Mouse (Mus musculus): ENCODE measurements around the gene Bicc1. TPM values are rescaled to one million over a fixed set of nuclear protein-coding genes. Genes with fewer than 3 reads are reported as not detected.

Bicc1 gene
- 1 to 10 TPM; 4.2 to 5.6 TPM for total RNA-seq (2021)

DNA sequence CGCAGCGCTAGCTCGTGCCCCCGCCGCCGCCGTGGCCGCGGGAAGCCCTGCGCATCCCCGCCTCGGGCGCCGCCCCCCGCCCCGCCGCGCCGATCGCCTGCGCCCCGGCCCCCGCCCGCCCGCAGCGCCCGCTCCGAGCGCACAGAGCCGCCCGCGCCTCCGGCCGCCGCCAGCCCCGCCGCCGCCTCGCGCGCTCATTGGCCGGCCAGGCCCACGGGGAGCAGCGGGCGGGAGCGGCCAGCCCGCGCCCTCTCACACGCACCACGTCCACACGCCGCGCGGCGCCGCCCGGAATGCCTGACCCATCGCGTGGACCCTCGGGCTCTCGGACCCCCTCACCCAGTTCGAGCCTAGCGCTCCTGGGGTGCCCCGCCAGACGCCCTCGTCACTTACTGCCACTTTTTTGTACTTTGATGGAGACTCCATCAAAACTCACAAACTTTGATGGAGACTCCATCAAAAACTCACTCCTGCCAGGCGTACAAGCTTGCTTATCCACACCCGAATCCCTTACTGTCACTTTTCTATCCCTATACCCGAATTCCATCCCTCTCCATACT is at the start of gene Bicc1:
Gene Bicc1, minus strand, starts transcription at position 25 of the 560 bp plus-strand sequence.
- intact Hi-C loops (cut with DNase I) = no loop called here
- DNase-seq (ENCODE audit: low spot score in 2 of 2) = peak; percentile 23 to 48

- intact Hi-C loops (cut with DNase I) = no loop called here
- no peak for DNase-seq (ENCODE audit: low spot score in 2 of 2)
Observed at GRCm38 (mm10) chr10:71201512-71201911, 42.0 kb upstream of the Bicc1 start.

GRCm38 (mm10) chr10:71200964-71201363 is 41.5 kb upstream of the Bicc1 start:
- DNase-seq (ENCODE audit: low spot score in 2 of 2) = no peak
- intact Hi-C loops (cut with DNase I) = no loop called here

- DNase-seq (ENCODE audit: low spot score in 2 of 2) = no peak
- intact Hi-C loops (cut with DNase I) = no loop called here
Observed at GRCm38 (mm10) chr10:71198676-71199075, 39.2 kb upstream of the Bicc1 start.

GRCm38 (mm10) chr10:71197036-71197785 is 37.7 kb upstream of the Bicc1 start:
- intact Hi-C loops (cut with DNase I) = no loop called here
- DNase-seq (ENCODE audit: low spot score in 2 of 2) = no peak

DNA sequence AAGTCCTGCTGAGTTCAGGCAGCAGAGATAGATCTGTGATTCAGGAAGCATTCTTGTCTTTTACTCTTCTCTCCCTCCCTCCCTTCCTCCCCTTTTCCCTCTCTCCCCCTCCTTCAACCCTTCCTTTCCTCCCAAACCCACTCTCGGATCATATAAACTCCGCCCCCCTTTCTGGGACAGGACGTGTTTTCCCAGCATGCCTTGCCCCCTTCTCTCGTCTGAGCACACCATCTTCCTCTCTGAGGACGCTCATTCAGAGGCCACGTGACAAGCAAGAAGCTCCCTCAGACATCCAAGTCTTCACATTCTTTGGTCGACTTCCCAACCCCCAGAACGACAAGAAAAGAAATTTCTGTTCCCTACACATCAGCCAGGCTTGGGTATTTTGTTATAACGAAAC is 36.0 kb upstream of the Bicc1 start:
- DNase-seq (ENCODE audit: low spot score in 2 of 2) = no peak
- intact Hi-C loops (cut with DNase I) = no loop called here

DNA sequence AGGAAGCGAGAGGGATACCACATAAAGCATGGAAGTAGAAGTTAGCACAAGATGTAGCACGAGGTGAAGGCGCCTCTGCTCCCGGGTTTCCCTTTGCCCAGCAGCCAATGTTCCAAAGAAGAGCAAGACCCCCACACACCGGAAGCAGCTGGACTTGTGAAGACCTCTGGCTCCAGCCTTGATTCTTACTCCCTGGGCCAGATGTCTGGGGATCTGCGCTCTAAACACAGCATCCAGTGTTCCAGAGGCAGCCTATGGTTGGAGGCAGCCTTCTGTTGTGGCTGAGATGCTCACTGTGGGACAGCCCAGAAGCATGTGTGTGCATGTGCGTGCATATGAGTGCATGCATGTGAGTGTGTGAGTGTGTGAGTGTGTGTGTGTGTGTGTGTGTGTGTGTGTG is 35.2 kb upstream of the Bicc1 start:
- intact Hi-C loops (cut with DNase I) = no loop called here
- DNase-seq (ENCODE audit: low spot score in 2 of 2) = no peak

- intact Hi-C loops (cut with DNase I) = no loop called here
- DNase-seq (ENCODE audit: low spot score in 2 of 2) = no peak
Observed at GRCm38 (mm10) chr10:71193319-71193718, 33.8 kb upstream of the Bicc1 start.

- intact Hi-C loops (cut with DNase I) = no loop called here
- DNase-seq (ENCODE audit: low spot score in 2 of 2) = no peak
Observed at GRCm38 (mm10) chr10:71192886-71193285, 33.4 kb upstream of the Bicc1 start.

GRCm38 (mm10) chr10:71188681-71189080 is 29.2 kb upstream of the Bicc1 start:
- no peak for DNase-seq (ENCODE audit: low spot score in 2 of 2)
- intact Hi-C loops (cut with DNase I) = no loop called here

DNA sequence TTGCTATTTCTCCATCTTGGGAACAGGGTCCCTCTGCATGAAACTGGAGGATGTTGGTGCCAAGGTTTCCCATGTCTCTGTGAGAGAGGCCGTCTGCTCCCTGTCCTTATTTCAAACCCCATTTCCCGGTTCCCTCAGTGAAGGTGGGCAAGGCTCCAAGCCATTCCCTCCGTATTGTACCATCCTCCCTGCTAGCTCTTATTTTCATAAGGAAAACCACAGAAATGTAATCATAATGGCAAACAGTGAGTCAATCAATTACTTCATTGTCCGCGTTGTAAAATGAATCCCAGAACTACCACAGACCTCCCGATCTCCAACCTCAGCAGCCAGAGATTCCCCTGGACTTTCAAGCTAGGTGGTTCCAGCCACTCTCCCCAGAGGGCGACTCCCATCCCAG is 25.6 kb upstream of the Bicc1 start:
- intact Hi-C loops (cut with DNase I) = no loop called here

DNA sequence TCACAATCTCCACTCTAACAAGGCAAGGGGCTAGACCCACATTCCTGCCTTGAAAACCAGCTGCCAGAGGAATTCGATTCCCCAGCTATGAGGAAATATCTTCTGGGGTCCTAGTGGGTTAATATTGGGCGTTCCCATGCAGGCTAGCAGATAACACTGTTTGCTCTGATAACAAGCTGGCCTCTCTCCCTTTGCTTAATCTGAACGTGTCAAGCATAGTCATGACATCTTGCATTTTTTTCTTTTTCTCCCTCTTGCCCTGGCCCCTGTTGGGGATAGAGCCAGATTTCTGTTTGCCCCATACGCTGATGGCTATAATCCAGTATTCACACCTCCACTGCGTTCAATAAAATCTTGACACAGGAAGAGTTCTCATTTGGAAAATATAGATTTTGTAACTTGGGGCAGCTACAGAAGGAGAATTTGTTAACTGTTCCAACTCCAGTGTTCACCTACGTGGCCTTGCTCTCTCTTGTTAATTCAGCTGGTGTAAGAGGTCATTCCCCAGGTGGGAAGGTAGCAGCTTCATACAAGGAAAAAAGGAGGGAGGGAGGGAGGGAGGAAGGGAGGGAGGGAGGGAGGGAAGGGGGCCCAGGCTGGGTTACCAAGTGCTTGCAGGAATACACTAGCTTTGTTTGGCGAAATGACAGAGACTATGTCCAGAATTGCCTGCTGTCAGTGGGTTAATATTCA is 24.0 kb upstream of the Bicc1 start:
- no peak for DNase-seq (ENCODE audit: low spot score in 2 of 2)
- intact Hi-C loops (cut with DNase I) = no loop called here

More for the DNA sequence above, 25.6 kb upstream of the Bicc1 start:
- DNase-seq (ENCODE audit: low spot score in 2 of 2) = no peak

DNA sequence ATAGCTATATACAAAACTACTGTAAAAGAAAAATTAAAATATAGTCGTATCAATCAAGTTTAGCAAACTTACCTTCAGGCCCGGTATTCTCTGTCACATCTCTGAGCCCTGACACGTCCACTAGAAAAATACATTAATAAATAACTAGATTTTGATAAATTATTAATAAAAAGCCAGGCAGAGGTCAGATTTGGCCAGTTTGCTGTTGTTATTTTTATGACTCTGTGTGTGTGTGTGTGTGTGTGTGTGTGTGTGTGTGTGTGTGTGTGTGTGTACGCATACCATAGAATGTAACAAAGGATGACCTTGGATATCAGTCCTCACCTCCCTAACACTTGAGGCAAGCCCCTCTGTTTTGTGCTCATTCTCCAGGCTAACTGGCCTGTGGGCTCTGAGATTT is 22.4 kb upstream of the Bicc1 start:
- DNase-seq (ENCODE audit: low spot score in 2 of 2) = no peak

DNA sequence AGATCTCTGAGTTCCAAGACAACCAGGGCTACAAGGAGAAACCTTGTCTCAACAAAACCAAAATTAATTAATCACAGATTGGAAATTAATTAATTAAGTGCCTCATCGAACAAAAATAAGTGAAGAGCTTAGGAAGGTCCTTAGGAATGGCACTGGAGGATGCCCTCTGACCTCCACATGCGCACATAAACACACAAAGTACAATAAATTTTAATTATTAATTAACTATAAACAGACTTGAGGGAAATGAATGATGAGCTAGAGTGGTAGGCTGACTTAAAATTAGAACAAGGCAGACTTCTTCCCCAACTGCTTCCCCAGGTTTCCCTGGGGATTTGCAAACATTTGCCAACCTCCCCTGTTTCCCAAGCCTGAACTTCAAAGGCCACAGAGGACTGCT is 21.6 kb upstream of the Bicc1 start:
- intact Hi-C loops (cut with DNase I) = no loop called here
- no peak for DNase-seq (ENCODE audit: low spot score in 2 of 2)

More for the DNA sequence above, 22.4 kb upstream of the Bicc1 start:
- intact Hi-C loops (cut with DNase I) = no loop called here

DNA sequence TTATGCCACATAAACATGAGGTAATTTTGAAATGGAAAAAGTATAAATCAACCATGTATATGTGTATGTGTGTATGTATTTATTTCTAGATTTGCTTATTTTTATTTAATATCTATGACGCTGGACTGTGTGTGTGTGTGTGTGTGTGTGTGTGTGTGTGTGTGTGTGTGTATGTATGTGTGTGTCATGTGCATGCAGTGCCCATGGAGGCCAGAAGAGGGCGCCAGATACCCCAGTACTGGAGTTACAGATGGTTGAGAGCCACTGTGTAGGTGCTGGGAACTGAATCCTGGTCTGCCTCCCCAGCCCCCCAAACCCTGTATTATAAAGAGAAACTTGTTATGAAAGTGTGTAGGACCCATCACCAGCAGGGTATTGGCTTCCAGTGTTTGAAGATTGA is 20.6 kb upstream of the Bicc1 start:
- intact Hi-C loops (cut with DNase I) = no loop called here
- DNase-seq (ENCODE audit: low spot score in 2 of 2) = no peak

DNA sequence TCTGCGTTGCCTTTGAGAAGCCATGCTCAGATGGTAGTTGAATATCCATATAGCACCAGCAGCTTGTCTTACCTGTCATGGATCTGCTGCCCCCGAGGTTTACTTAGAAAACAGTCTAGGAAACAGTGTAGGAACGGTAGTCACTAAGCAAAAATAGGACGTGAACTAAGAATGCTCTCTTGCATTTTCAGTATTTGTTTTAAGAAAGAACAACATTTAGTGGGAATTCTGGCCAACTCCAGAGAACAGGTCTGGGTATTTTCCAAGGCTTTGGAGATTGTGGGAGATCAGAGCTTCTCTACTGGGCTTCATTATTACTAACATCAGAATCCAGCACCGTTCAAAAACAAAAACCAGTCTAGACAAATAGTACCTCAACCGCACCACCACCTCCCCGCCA is 17.7 kb upstream of the Bicc1 start:
- intact Hi-C loops (cut with DNase I) = no loop called here
- no peak for DNase-seq (ENCODE audit: low spot score in 2 of 2)

- intact Hi-C loops (cut with DNase I) = no loop called here
- DNase-seq (ENCODE audit: low spot score in 2 of 2) = no peak
Observed at GRCm38 (mm10) chr10:71176341-71176740, 16.8 kb upstream of the Bicc1 start.

- DNase-seq (ENCODE audit: low spot score in 2 of 2) = no peak
- intact Hi-C loops (cut with DNase I) = no loop called here
Observed at GRCm38 (mm10) chr10:71175280-71175679, 15.8 kb upstream of the Bicc1 start.

- intact Hi-C loops (cut with DNase I) = no loop called here
- no peak for DNase-seq (ENCODE audit: low spot score in 2 of 2)
Observed at GRCm38 (mm10) chr10:71171414-71171813, 11.9 kb upstream of the Bicc1 start.

GRCm38 (mm10) chr10:71170771-71171170 is 11.3 kb upstream of the Bicc1 start:
- intact Hi-C loops (cut with DNase I) = no loop called here
- DNase-seq (ENCODE audit: low spot score in 2 of 2) = no peak

- intact Hi-C loops (cut with DNase I) = no loop called here
- no peak for DNase-seq (ENCODE audit: low spot score in 2 of 2)
Observed at GRCm38 (mm10) chr10:71169811-71170210, 10.3 kb upstream of the Bicc1 start.
